Mouse (Mus musculus): ENCODE data around the gene Rhbdf2. TPM values are rescaled to one million over a fixed set of nuclear protein-coding genes. Genes with fewer than 3 reads are reported as not detected.
"Not testable (repeated sequence)": the region's sequence is repeated elsewhere in the genome, so short reads cannot be mapped to it uniquely, and the experiment has no call there.

Rhbdf2 gene
- 10 to 100 TPM; 15.1 to 15.3 TPM for total RNA-seq (2021)
- long read RNA-seq, experiment 1, transcript Rhbdf2-202 (19 exons, 3,593 nt): major isoform, 8 of 16 reads
- long read RNA-seq, experiment 1, partial matches to known transcripts: 5 of 16 reads
- long read RNA-seq, experiment 1, other reads (novel, unspliced or antisense): 3 of 16 reads
- long read RNA-seq, experiment 2, transcript Rhbdf2-202 (19 exons, 3,593 nt): major isoform, 11 of 17 reads
- long read RNA-seq, experiment 2, partial matches to known transcripts: 5 of 17 reads
- long read RNA-seq, experiment 2, other reads (novel, unspliced or antisense): 1 of 17 reads

DNA sequence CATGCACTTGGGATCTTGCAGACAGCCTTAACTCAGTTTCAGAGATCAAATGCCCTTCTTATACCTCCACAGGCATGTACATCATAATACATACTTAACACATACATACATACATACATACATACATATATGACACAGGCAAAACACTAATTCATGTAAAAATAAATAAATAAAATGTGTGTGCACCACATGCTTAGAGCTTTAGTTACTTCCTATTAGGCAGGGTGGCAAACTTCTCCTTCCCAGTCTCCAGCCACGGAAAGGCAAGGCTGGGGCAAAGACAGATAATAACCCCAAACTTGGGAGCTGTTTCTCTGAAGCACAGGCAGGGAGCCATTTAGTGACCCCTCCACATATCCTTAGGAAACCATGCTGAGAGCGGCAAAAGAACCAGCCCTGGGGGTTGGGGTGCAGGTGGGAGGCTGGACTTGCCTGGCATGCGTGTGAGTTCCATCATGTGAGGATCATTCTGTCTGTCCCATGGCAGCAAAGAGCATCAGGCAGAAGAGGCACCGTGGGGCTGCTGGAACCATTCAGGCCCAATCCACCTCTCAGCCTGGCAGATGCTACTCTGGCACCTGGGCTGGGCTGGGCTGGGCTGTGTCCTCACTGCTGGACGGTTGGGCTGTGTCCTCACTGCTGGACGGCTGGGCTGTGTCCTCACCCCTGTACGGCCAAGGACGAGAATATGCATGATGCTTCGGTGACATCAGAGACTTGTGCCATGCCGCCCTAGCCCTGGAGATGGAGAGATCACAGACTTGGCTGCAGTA lies at the start of gene Rhbdf2:
Gene Rhbdf2 (minus strand): TSS at position 721 of the 773 bp plus-strand sequence.
- intact Hi-C loops (cut with DNase I): loop anchor here (2.0 kb wide), 1 partner anchor 126 kb away; no protein-coding TSS in a partner anchor
- no peak for DNase-seq

DNA sequence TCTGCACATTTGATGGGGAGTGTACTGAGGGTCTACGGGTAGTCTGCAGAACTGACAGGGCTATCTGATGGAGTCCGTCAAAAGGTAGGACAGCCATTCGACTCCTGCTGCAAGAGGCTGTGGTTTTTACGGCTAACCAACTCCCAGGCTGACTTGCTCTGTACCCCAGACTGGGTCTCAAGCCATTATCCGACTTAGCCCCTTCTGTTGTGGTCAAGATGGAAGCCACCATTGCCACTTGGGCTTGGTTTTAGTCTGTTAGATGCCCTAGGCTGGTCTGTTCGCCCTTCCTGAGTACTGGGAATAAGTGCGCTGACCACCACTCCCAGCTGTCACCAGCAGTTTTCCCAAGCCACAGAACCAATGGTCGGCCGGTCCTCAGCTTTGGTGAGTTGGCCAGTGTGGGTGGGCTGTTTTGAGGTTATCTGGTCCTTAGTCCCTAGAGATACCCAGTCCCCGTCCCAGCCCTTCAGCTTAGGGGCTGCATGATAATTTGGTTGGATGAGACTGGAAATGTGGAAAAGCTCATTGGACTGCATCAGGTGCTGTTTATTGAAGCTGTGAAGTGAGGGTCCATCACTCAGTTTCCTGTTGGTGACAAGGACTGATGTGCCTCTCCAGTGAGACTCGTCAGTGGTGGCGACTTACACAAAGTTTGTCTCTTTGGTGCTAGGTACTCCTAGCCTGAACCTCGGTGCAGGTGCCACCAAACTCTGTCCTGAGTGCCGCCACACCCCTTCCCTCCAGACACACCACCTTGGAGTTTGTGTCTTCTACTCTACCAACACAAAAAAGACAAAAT lies 49.6 kb upstream of the Rhbdf2 start:
- DNase-seq: no peak
- intact Hi-C loops (cut with DNase I): loop anchor here (10.0 kb wide), 1 partner anchor 128 kb away; no protein-coding TSS in a partner anchor

DNA sequence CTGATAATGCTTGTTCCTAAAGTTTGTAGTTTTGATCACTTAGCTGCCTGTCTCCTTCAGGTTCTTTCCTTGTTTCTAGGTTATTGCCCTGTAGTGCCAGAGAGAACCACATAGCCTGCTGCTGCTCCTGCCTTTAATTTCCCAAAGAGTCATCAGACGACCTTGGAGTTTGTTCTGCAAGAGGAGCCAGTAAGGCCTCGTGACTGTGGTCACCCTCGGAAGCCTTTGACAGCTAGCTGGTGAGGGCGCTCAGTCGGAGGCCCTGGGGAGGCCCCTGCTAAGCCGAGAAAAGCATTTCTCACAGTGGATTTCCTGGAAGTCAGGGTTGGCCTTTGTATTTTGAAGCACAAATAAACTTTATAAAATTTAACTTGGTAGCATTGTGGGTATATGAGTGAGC lies 48.6 kb upstream of the Rhbdf2 start:
- not testable (repeated sequence) for DNase-seq
- intact Hi-C loops (cut with DNase I): loop anchor here (10.0 kb wide), 1 partner anchor 129 kb away; no protein-coding TSS in a partner anchor

DNA sequence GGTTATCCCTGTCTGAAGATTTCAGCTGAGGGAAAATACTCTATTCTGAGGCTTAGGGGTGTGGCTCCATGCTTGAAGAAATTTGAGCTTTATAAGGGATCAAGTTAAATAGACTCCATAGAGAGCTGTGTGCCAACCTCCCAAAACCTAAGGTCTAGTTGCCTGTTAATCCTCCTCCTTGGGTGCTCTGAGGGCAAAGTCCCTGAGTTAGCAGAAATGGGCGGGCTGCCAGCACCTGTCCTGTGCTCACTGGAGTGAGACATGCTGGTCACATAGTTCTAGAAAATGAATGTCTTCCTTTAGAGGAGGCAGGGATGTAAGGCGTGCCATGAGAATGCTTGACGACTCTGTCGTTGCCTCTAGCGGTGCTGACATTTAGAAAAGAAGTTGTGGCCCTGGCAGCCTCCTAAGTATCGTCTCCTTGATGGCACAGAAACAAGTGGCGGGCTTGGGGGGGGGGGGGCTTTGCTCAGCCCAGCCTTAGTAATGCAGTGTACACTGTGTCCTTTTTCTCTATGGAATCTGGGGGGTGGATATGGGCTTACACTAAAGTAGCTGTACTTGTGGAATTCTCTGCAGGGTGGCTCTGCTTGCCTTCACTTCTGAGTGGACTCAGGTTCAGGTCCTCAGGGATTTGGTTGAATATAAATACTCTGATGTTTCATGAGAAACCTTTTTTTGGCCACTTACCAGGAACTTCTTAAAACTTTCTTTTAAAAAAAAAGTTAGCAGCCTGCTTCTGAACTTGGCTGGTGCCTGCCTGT lies 48.0 kb upstream of the Rhbdf2 start:
- DNase-seq: no peak
- intact Hi-C loops (cut with DNase I): loop anchor here (10.0 kb wide), 1 partner anchor 130 kb away; no protein-coding TSS in a partner anchor

DNA sequence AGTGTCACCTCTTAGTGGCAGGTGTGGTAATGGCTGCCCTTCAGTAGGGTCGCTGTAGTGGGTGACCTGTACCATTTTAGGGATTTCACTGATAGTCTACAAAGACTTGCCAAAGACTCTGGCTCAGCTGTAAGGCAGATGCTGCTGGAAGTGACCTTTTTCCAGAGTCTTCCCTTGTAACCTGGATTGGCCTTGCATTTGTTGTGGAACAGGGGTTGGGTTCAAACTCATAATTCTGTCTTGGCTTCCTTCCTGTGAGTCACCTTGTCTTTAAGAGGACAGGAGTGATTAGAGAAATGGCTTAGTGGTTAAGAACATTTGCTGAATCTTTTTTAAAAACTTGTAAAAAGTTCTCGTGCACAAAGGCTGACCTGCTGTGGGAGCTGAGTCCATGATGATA lies 46.6 kb upstream of the Rhbdf2 start:
- DNase-seq: no peak
- intact Hi-C loops (cut with DNase I): loop anchor here (10.0 kb wide), 1 partner anchor 131 kb away; no protein-coding TSS in a partner anchor

DNA sequence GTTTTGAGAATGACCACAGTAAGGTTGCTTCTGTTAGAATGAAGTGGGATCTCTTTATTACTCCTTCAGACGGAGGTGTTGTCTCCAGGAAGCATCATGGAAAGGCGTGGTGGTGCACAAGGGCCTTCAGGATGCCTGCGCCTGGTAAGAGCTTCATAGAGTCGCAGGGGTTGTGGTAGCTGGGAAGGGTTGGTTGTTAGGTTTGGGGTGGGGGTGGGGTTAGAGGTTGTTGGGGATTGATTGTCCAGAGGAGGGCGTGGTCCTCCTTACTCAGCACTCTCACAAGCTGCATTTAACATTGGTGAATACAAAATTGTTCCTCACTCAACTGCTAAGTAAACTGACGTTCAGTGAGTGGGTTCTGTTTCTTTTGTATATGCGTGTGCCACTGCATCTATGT lies 45.8 kb upstream of the Rhbdf2 start:
- no peak for DNase-seq
- intact Hi-C loops (cut with DNase I): loop anchor here (10.0 kb wide), 1 partner anchor 132 kb away; no protein-coding TSS in a partner anchor

DNA sequence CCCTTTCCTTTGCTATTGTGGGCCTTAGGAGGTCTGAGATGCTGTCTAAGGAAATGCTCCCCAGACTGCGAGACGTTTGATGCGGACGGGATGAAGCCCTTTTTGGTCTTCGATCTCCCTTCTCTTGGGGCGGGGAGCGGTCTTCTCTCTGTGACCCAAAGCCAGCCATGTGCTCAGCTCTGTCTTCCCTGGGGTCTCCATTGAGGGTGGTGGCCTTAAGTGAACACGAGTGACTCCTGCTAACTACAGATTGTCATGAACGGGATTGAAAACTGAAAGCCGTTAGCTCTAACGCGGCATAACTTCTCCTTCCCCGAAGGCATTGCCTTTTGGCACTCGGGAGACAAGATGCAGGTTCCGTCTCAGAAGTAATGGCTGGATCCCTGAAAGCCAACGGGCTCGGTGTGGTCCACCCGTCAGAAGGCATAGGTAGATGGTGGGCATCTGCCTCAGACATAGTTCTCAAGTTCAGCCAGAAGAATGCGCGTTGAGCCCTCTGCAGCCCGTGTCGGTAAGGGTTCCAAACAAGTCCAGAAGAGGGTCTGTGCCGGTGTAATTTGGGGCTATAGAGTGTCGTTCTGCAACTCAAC lies 45.1 kb upstream of the Rhbdf2 start:
- DNase-seq: no peak
- intact Hi-C loops (cut with DNase I): loop anchor here (1.0 to 10.0 kb wide), 2 partner anchors 29 to 133 kb away; no protein-coding TSS in a partner anchor

DNA sequence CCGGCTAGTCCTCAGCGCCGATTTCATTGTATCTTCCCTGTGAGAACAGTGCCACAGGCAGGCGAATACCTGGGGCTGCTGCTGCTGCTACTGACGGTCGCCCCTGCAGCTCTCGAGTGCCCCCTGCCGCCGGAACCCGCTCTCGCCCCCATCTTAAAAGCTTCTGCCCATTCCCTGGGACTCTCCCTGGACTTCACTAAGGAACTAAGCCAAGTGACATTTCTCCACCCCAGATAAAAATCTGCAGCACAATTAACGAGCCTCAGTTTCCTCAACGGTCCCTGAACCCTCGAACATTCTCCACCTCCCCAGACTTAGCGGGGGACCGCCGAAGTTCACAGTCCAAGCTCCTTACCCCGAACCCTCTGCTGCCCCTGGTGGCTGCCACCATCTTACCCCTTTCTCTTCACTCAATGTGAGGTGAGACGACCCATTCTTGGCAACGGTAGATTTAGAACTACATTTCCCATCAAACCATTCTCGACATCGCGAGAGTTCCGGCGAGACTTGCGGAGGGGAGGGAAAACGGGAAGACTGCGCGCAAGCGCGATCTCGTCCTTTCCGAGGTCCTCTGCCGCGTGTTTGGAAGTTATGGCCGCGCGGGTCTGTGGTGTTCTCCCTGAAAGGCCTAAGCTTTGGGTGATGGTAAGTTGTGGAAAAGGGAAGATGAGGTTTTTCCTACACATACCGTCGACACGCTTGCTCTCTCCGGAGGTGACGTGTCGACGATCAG lies 44.5 kb upstream of the Rhbdf2 start:
- intact Hi-C loops (cut with DNase I): loop anchor here (1.0 to 10.0 kb wide), 2 partner anchors 28 to 134 kb away; no protein-coding TSS in a partner anchor
- peak; percentile 97 to 98 for DNase-seq

DNA sequence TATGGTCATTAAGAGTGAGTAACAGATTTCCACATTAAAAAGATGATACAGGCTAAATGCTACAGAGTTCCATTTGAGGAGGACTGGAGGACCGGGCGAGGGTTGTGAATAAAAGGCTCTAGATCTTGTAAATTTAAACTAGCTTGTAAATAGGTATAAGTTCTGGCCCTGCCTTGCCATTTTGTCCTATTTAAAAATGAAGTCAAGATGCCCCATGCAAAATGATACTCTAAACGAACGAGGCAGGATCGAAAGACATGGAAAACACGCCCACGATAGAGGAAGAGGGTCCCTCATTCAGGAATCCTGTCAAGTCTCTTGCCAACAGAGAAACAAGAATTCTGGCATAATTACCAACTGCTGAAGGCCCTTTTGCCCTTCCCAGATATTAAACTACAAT lies 43.6 kb upstream of the Rhbdf2 start:
- no peak for DNase-seq
- intact Hi-C loops (cut with DNase I): loop anchor here (10.0 kb wide), 1 partner anchor 134 kb away; no protein-coding TSS in a partner anchor

DNA sequence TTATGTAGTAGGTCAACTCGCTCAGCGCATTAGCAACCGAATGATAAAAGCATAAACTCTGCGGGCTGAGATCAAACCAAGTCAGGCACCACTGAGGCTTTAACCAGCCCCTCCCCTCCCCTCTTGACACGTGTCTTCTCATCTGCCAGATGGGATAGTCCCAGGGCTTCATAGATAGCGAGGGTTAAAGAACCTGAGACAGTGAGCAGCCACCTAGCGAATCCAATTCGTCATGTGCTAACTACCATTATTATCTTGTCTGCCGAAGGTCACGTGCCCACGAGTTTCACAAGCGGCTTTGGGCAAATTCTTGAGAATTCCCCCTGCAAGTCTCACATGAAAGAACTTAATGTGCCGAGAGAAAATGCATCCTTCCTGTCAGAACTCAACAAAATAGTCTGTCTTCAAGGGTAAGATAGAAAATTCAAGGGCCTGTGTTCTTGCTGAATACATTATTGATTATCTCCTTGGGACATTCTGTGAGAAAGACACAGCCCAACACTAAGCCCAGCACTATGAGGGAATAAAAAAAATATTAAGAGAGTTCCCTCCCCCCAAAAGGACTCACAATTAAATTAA lies 43.1 kb upstream of the Rhbdf2 start:
- intact Hi-C loops (cut with DNase I): loop anchor here (10.0 kb wide), 1 partner anchor 135 kb away; no protein-coding TSS in a partner anchor

DNA sequence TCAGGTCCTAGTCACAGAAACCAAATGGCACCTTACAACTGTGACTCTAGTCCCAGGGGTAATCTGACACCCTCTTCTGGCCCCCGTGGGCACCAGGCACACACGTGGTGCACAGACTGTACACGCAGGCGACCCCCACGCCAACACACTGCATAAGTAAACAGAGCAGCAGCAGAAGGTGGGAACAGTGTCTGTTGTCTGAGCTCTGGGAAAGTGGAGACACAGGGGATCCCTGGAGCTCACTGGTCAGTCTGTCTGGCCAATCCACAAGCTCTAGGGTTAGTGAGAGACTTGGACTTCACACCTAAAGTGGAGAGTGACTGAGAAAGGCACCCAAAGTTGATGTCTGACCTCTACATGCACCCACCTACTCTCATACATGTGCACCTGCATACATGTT lies 42.5 kb upstream of the Rhbdf2 start:
- intact Hi-C loops (cut with DNase I): no loop called here
- no peak for DNase-seq

More for the DNA sequence above, 43.1 kb upstream of the Rhbdf2 start:
- DNase-seq: no peak

DNA sequence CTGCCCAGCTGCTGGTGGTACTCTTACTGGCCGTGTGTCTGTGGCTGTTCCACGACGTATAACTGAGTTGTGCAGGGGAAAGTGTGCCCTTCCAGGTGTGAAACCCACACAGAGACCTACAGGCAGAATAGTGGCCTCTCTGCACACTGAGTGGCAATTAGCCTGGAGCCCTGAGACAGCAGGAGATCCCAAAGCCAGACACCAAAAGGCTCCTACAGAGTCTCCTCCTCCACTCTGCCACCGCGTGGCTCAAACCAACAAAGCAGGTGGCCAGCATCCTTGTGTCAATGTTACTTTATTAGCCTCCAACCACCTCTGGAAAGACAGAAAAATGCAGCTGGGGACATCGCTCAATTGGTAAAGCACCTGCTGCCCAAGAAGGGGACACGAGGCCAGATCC lies 42.0 kb upstream of the Rhbdf2 start:
- no peak for DNase-seq
- intact Hi-C loops (cut with DNase I): no loop called here

DNA sequence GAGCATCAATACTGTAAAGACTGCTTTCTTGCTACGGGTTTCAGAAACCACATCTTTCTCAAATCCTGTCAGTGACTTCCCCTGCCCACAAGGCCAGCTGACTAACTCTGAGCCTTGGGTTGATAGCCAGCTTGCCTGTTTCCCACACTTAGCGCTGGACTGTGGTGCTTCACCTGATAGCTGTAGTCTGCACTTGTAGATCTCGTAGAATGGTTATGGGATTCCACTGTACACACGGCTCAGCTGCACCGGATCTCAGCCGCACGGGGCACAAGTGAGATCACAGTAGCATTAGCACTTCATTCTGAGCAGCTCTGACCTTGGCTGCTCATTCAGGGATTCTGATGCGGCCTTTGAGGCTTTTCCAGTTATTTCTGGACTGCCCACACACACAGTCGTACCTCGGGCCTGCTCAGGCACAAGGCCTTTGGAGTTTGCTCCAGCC lies 41.6 kb upstream of the Rhbdf2 start:
- intact Hi-C loops (cut with DNase I): no loop called here

DNA sequence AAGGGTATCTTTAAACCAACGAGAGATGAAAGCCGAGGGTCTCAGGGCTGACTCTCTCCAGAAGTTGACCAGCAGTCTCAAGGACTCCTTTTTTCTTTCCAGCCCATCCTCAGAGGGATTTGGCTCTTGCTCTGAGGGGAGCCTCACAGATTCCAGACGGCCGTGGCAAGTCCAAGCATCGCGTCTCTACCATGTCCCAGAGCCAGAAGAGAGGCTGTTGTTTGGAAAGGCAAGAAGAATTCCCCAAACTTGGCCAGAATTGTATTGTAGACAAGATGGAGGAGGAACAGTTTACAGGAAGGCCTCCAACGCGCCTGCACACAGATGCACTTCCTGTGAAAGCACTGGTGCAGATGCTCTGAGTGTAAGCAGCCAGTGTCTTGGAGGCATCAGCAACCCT lies 41.1 kb upstream of the Rhbdf2 start:
- intact Hi-C loops (cut with DNase I): no loop called here
- no peak for DNase-seq

More for the DNA sequence above, 41.6 kb upstream of the Rhbdf2 start:
- DNase-seq: no peak

DNA sequence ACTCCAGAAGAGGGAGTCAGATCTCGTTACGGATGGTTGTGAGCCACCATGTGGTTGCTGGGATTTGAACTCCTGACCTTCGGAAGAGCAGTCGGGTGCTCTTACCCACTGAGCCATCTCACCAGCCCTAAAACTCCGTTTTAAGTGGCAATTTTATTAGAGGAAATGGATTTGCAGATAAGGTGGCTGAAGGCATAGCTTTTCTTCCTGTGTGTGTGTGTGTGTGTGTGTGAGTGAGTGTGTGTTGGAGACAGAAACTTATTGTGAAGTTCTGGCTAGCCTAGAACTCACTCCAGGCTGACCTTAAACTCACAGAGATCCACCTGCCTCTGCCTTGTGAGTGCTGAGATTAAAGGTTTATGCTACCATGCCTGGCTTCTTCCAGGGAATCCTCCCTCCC lies 40.2 kb upstream of the Rhbdf2 start:
- DNase-seq; intact Hi-C loops (cut with DNase I): not testable (repeated sequence)

DNA sequence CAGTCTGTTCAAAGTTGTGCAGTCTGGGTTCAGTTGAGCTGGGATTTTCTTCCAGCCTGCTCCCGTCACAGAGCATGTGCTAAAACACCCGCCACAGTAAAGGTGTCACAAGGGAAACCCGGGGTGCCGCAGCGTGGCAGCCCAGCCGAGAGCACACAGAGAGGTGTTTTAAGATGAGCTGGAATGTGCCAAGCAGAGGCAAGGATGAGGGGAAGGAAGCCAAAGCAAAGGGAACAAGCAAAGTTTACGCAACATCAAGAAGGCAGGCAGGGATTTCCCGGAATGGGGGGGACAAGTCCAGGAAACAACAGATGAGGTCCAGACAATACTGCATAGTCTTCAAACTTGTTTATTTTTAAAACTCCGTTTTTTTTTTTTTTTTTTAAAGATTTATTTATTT lies 39.7 kb upstream of the Rhbdf2 start:
- DNase-seq: no peak
- intact Hi-C loops (cut with DNase I): no loop called here

DNA sequence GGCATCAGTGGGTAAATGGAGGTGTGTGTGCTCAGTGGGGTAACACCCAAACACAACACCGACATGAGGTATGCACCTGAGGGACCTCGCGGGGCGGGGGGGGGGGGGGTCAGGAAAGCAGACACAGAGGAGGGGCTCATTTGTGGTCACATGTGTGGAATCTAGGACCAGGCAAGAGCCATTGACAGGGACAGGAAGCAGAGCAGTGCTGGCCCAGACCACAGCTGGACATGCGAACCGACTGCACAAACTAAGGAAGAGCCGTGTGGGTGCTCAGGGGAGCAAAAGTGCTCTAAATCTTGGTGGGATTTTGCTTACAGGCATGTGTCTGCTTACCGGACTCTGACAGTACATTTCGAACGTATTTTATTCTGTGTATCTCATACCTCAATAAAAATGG lies 38.5 kb upstream of the Rhbdf2 start:
- intact Hi-C loops (cut with DNase I): no loop called here
- no peak for DNase-seq

DNA sequence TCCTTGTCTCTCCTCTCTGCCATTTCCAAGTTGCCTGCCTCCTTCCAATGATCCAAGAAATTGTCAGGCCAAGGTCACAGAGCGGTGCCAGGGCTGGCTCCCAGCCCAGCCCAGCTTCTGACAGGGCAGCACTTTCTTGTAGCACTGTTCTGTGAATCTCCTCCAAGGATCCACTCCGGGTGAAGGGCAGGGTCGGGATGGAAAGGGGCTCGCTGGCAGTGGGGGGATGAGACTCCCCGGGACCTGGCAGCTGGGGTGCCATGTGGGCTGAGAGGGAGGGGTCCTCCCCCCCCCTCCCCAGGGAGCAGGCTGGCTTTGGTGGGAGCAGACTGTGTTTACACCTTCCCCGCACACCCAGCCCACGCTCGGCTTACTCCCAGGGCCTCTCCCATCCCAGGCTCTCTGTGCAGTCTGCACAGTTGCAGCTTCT lies 35.1 kb upstream of the Rhbdf2 start:
- intact Hi-C loops (cut with DNase I): no loop called here
- DNase-seq: no peak

All from heart, postnatal 14 days (tissue).